Mouse (Mus musculus) heart, embryonic 14.5 days (tissue): ENCODE results near the gene Nf1. TPM values are rescaled to one million over a fixed set of nuclear protein-coding genes. Genes with fewer than 3 reads are reported as not detected.

Source experiments
- ATAC-seq: fragments of 200-750 bp; cut with Nextera tagmentation; 2 replicates; pipeline ENCODE4 v1.8.0; 2017; ENCODE audit warnings: low read depth, moderate TSS enrichment; ENCODE audit not compliant: insufficient number of reproducible peaks, insufficient read depth, low FRiP score
- H3K27ac ChIP-seq, 2 experiments: fragments of 200-500 bp in 1 of 2; fragments of 300-500 bp in 1 of 2; sonication (generic) in 1 of 2; replicated peaks in 1 of 2; 2 replicates each; pipeline ENCODE4 v1.5.1; 2012 to 2014; ENCODE audit warnings: low read depth in 2 of 2, low read length in 2 of 2, control low read depth in 1 of 2, mild to moderate bottlenecking in 1 of 2, mixed read lengths in 1 of 2; ENCODE audit not compliant: control insufficient read depth in 1 of 2, insufficient read depth in 1 of 2
- H3K27me3 ChIP-seq: fragments of 300-500 bp; sonication (generic); 2 replicates; pipeline ENCODE4 v1.6.1; 2014; ENCODE audit warnings: mild to moderate bottlenecking, low read length, control low read depth; ENCODE audit not compliant: control insufficient read depth, insufficient read depth
- H3K36me3 ChIP-seq: fragments of 300-500 bp; sonication (generic); 2 replicates; pipeline ENCODE4 v1.6.1; 2014; ENCODE audit warnings: mild to moderate bottlenecking, control low read depth, low read length, mixed read lengths; ENCODE audit not compliant: control insufficient read depth, insufficient read depth
- H3K4me1 ChIP-seq, 2 experiments: fragments of 200-500 bp in 1 of 2; fragments of 300-500 bp in 1 of 2; sonication (generic) in 1 of 2; 2 replicates each; pipeline ENCODE4 v1.6.1; 2012 to 2014; ENCODE audit warnings: low read length in 2 of 2, control low read depth in 1 of 2, mixed read lengths in 1 of 2; ENCODE audit not compliant: control insufficient read depth in 2 of 2, insufficient read depth in 2 of 2
- H3K4me2 ChIP-seq: fragments of 300-500 bp; sonication (generic); 2 replicates; pipeline ENCODE4 v1.6.1; 2014; ENCODE audit warnings: mild to moderate bottlenecking, low read length
- H3K4me3 ChIP-seq, 2 experiments: fragments of 200-500 bp in 1 of 2; fragments of 300-500 bp in 1 of 2; sonication (generic) in 1 of 2; 2 replicates each; pipeline ENCODE4 v1.5.1; 2012 to 2014; ENCODE audit warnings: low read length in 2 of 2, mild to moderate bottlenecking in 2 of 2, control low read depth in 1 of 2, low read depth in 1 of 2, moderate library complexity in 1 of 2; ENCODE audit not compliant: control insufficient read depth in 1 of 2, insufficient read depth in 1 of 2
- H3K9ac ChIP-seq: fragments of 300-500 bp; sonication (generic); 2 replicates; pipeline ENCODE4 v1.6.1; 2014; ENCODE audit warnings: mild to moderate bottlenecking, low read length
- H3K9me3 ChIP-seq: fragments of 300-500 bp; sonication (generic); 2 replicates; pipeline ENCODE4 v1.6.1; 2016; ENCODE audit warnings: low read length, control low read depth; ENCODE audit not compliant: control insufficient read depth
- WGBS: fragments of 180-500 bp; shearing (Covaris S2); extraction: QIAGEN DNeasy Blood & Tissue Kit; methylation state at CpG from one replicate; pipeline ENCODE4 v1.1.7; 2014; 5-methylcytosine and 5-hydroxymethylcytosine counted together
- polyA plus RNA-seq: library from polyadenylated mRNA; unstranded; fragments of >200 nt; fragmentation: Nextera tagmentation; extraction: Ambion mirVana; gene quantifications from 2 replicates; pipeline ENCODE4 v1.2.1, GENCODE M21; 2014

The Nf1 gene
- polyA plus RNA-seq, 1 experiment from 2014 or later = 7.7 TPM

- peaks cover under 1 to 4% of the 10 kb centered on the region in 2 experiments; a peak in 3 of 4 replicates for H3K4me1 ChIP-seq
- 0 out of 2 replicates have a peak, but pooled peaks cover 3% of the 10 kb centered on the region for H3K36me3 ChIP-seq
- no peak overlapping the region for H3K4me3 ChIP-seq
- H3K27ac ChIP-seq = no peak overlapping the region
- ATAC-seq = no peak
- H3K9me3 ChIP-seq = no peaks in the 10 kb centered on the region
- H3K27me3 ChIP-seq = no peaks in the 10 kb centered on the region
- H3K9ac ChIP-seq = no peak overlapping the region
- H3K4me2 ChIP-seq = no peak overlapping the region
Measured at GRCm38 (mm10) chr11:79521930-79522329, 182.4 kb downstream of the Nf1 start.

GRCm38 (mm10) chr11:79522944-79523343, 183.5 kb downstream of the Nf1 start:
- no peak overlapping the region for H3K4me2 ChIP-seq
- H3K4me1 ChIP-seq = peaks cover 6 to 10% of the 10 kb centered on the region in 2 experiments; a peak in 3 of 4 replicates
- H3K9ac ChIP-seq = no peak overlapping the region
- H3K27me3 ChIP-seq = no peaks in the 10 kb centered on the region
- H3K9me3 ChIP-seq = no peaks in the 10 kb centered on the region
- no peak overlapping the region for H3K27ac ChIP-seq
- WGBS = 84% methylated on average over 1 of the region's 1 CpGs
- no peak overlapping the region for H3K4me3 ChIP-seq
- ATAC-seq = no peak
- peaks cover 3% of the 10 kb centered on the region; the same call in 1 of the 2 replicates for H3K36me3 ChIP-seq

- Histone ChIP-seq H3K27ac (no peak within 1 kb of the TSS), H3K9ac (no peak within 1 kb of the TSS), H3K27me3 (no peaks in the 10 kb centered on the region), H3K36me3 (peaks cover 8% of the 10 kb centered on the region; the same call in 1 of the 2 replicates), H3K9me3 (no peaks in the 10 kb centered on the region), H3K4me2 (no peak within 1 kb of the TSS), H3K4me3 (no peak within 1 kb of the TSS), H3K4me1 (peaks cover 6 to 10% of the 10 kb centered on the region in 2 experiments; a peak in 3 of 4 replicates)
- ATAC-seq = no peak
- WGBS = 69% methylated on average over 10 of the region's 10 CpGs
Measured at GRCm38 (mm10) chr11:79523560-79524309, 184.2 kb downstream of the Nf1 start, which contains the start of gene Evi2b. TSS of gene Evi2b (minus strand) at chr11:79523762.

- no peaks in the 10 kb centered on the region for H3K27me3 ChIP-seq
- ATAC-seq = no peak
- 90% methylated on average over 1 of the region's 1 CpGs for WGBS
- H3K27ac ChIP-seq = no peak overlapping the region
- H3K9me3 ChIP-seq = no peaks in the 10 kb centered on the region
- H3K9ac ChIP-seq = no peak overlapping the region
- no peak overlapping the region for H3K4me3 ChIP-seq
- H3K36me3 ChIP-seq = peaks cover 10% of the 10 kb centered on the region
- H3K4me2 ChIP-seq = no peak overlapping the region
- H3K4me1 ChIP-seq = peaks cover 6 to 10% of the 10 kb centered on the region in 2 experiments; a peak in 3 of 4 replicates
Measured at GRCm38 (mm10) chr11:79524310-79524575, 184.8 kb downstream of the Nf1 start.

GRCm38 (mm10) chr11:79526549-79526948, 187.1 kb downstream of the Nf1 start:
- Histone ChIP-seq H3K4me2 (no peak overlapping the region), H3K27ac (no peak overlapping the region), H3K36me3 (peaks cover 19% of the 10 kb centered on the region), H3K4me1 (peaks cover 6 to 10% of the 10 kb centered on the region in 2 experiments; a peak in 3 of 4 replicates), H3K27me3 (no peaks in the 10 kb centered on the region), H3K9me3 (no peaks in the 10 kb centered on the region), H3K4me3 (no peak overlapping the region), H3K9ac (no peak overlapping the region)
- 75% methylated on average over 3 of the region's 3 CpGs for WGBS
- no peak for ATAC-seq

- WGBS = 49% methylated on average over 15 of the region's 15 CpGs
- ATAC-seq = no peak
- H3K36me3 ChIP-seq = peaks cover 19% of the 10 kb centered on the region
- no peak overlapping the region for H3K4me3 ChIP-seq
- H3K27ac ChIP-seq = 0 out of 4 replicates have a peak overlapping the region, but pooled peaks of 1 of the 2 experiments have one; percentile 43
- H3K4me1 ChIP-seq = peaks cover 6 to 10% of the 10 kb centered on the region in 2 experiments; a peak in 3 of 4 replicates
- H3K9me3 ChIP-seq = no peaks in the 10 kb centered on the region
- H3K9ac ChIP-seq = no peak overlapping the region
- H3K27me3 ChIP-seq = no peaks in the 10 kb centered on the region
- H3K4me2 ChIP-seq = no peak overlapping the region
Measured at GRCm38 (mm10) chr11:79527015-79527738, 187.7 kb downstream of the Nf1 start.

GRCm38 (mm10) chr11:79527739-79528384, 188.4 kb downstream of the Nf1 start:
- Histone ChIP-seq H3K9me3 (no peaks in the 10 kb centered on the region), H3K27ac (no peak overlapping the region), H3K27me3 (no peaks in the 10 kb centered on the region), H3K4me3 (no peak overlapping the region), H3K4me1 (peaks cover 6 to 10% of the 10 kb centered on the region in 2 experiments; a peak in 3 of 4 replicates), H3K9ac (no peak overlapping the region), H3K4me2 (no peak overlapping the region), H3K36me3 (peaks cover 19% of the 10 kb centered on the region)
- WGBS = 64% methylated on average over 5 of the region's 5 CpGs
- no peak for ATAC-seq
